Mouse (Mus musculus) heart, adult 2 months (tissue): ENCODE results near the gene Filip1l.

Experiments
- CTCF ChIP-seq: fragments of 200-600 bp; IDR thresholded peaks from 2 replicates; pipeline ENCODE4 v1.8.1; 2022; ENCODE audit warnings: antibody characterized with exemption, mild to moderate bottlenecking, moderate library complexity
- POLR2A ChIP-seq: fragments of 200-500 bp; IDR thresholded peaks from 2 replicates; pipeline ENCODE4 v1.6.1; 2011; ENCODE audit warnings: mild to moderate bottlenecking, low read depth, low read length, control low read depth; ENCODE audit not compliant: insufficient read depth

DNA sequence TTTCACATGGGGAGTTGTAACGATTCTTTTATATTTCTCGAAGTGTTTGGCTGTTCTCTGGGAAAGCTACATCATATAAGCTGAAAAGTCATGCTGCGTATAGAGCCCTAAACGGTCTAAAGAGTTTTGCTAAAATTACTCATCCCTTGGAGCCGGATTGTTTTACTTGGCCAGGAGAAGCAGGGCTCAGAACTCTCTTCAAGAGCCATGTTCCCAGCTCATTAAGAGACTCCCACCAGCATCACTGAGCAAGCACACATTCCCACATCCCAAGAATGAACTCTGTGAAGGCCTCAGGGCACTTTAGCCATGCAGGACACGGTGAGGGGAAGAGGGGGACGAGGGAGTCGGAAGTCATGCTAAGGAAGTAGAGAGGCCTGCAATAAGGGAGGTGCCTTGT, 23.9 kb upstream of the Filip1l start:
- TF ChIP-seq CTCF (no peak), POLR2A (no peak)
